Mouse (Mus musculus) heart, embryonic 15.5 days (tissue): Measurements from ENCODE around the gene Gins1. TPM values are rescaled to one million over a fixed set of nuclear protein-coding genes. Genes with fewer than 3 reads are reported as not detected.
A peak's percentile ranks its signal among the peaks of the same experiment; 100 is the strongest.

Source experiments
- ATAC-seq: fragments of 200-750 bp; cut with Nextera tagmentation; replicated peaks from 2 replicates; pipeline ENCODE4 v1.8.0; 2017; ENCODE audit warnings: low read depth, moderate TSS enrichment; ENCODE audit not compliant: insufficient number of reproducible peaks, insufficient read depth, low FRiP score
- H3K27ac ChIP-seq: fragments of 300-500 bp; sonication (generic); 2 replicates; pipeline ENCODE4 v1.5.1; 2015; ENCODE audit warnings: mild to moderate bottlenecking, inconsistent platforms
- H3K27me3 ChIP-seq: fragments of 300-500 bp; sonication (generic); 2 replicates; pipeline ENCODE4 v1.6.1; 2015; ENCODE audit warnings: inconsistent platforms
- H3K36me3 ChIP-seq: fragments of 300-500 bp; sonication (generic); 2 replicates; pipeline ENCODE4 v1.6.1; 2015; ENCODE audit warnings: mild to moderate bottlenecking, inconsistent platforms
- H3K4me1 ChIP-seq: fragments of 300-500 bp; sonication (generic); replicated peaks from 2 replicates; pipeline ENCODE4 v1.6.1; 2015; ENCODE audit warnings: inconsistent platforms
- H3K4me2 ChIP-seq: fragments of 300-500 bp; sonication (generic); 2 replicates; pipeline ENCODE4 v1.6.1; 2015; ENCODE audit warnings: inconsistent platforms, mild to moderate bottlenecking, moderate library complexity
- H3K4me3 ChIP-seq: fragments of 300-500 bp; sonication (generic); 2 replicates; pipeline ENCODE4 v1.5.1; 2015; ENCODE audit warnings: mild to moderate bottlenecking, inconsistent platforms
- H3K9ac ChIP-seq: fragments of 300-500 bp; sonication (generic); 2 replicates; pipeline ENCODE4 v1.6.1; 2015; ENCODE audit warnings: mild to moderate bottlenecking, inconsistent platforms
- H3K9me3 ChIP-seq: fragments of 300-500 bp; sonication (generic); replicated peaks from 2 replicates; pipeline ENCODE4 v1.6.1; 2016; ENCODE audit warnings: inconsistent platforms
- WGBS: fragments of 180-500 bp; shearing (Covaris S2); methylation state at CpG from one replicate; pipeline ENCODE4 v1.1.7; 2015; ENCODE audit warnings: mixed read lengths; 5-methylcytosine and 5-hydroxymethylcytosine counted together
- polyA plus RNA-seq: library from polyadenylated mRNA; unstranded; fragments of >200 nt; fragmentation: Nextera tagmentation; extraction: Ambion mirVana; gene quantifications from 2 replicates; pipeline ENCODE4 v1.2.1, GENCODE M21; 2015

The Gins1 gene
- polyA plus RNA-seq, result 21.8 and 23.5 TPM in 2 replicates

- WGBS, result 37% methylated on average over 9 of the region's 9 CpGs
- H3K27ac ChIP-seq, result peak within 1 kb of the TSS; percentile 94
- peak; percentile 32; the same call in 1 of the 2 replicates for ATAC-seq
Measured at GRCm38 (mm10) chr2:150904936-150905450, at the start of gene Gins1. Gene Gins1, plus strand, starts transcription at chr2:150905400.

GRCm38 (mm10) chr2:150858724-150859487 is 46.3 kb upstream of the Gins1 start:
- no peaks in the 10 kb centered on the region for H3K27me3 ChIP-seq
- H3K9me3 ChIP-seq, result no peaks in the 10 kb centered on the region
- no peaks in the 10 kb centered on the region for H3K36me3 ChIP-seq
- no peaks in the 10 kb centered on the region for H3K4me1 ChIP-seq
- H3K27ac ChIP-seq, result no peak overlapping the region
- no peak for ATAC-seq
- H3K4me2 ChIP-seq, result no peak overlapping the region
- no peak overlapping the region for H3K4me3 ChIP-seq
- WGBS, result 74% methylated on average over 9 of the region's 9 CpGs
- no peak overlapping the region for H3K9ac ChIP-seq

More at GRCm38 (mm10) chr2:150904936-150905450, at the start of gene Gins1:
- H3K4me2 ChIP-seq, result peak within 1 kb of the TSS; percentile 92
- H3K27me3 ChIP-seq, result no peaks in the 10 kb centered on the region
- peak within 1 kb of the TSS; percentile 93 for H3K9ac ChIP-seq
- peaks cover 11% of the 10 kb centered on the region for H3K4me1 ChIP-seq
- no peaks in the 10 kb centered on the region for H3K36me3 ChIP-seq
- no peaks in the 10 kb centered on the region for H3K9me3 ChIP-seq
- peak within 1 kb of the TSS; percentile 92 for H3K4me3 ChIP-seq

GRCm38 (mm10) chr2:150859709-150860470 is 45.3 kb upstream of the Gins1 start:
- Histone ChIP-seq H3K27ac (no peak overlapping the region), H3K4me1 (no peaks in the 10 kb centered on the region), H3K36me3 (no peaks in the 10 kb centered on the region), H3K9me3 (no peaks in the 10 kb centered on the region), H3K4me3 (no peak overlapping the region), H3K4me2 (no peak overlapping the region), H3K27me3 (no peaks in the 10 kb centered on the region), H3K9ac (no peak overlapping the region)
- 70% methylated on average over 11 of the region's 11 CpGs for WGBS
- ATAC-seq, result no peak

- Histone ChIP-seq H3K9me3 (no peaks in the 10 kb centered on the region), H3K27ac (no peak overlapping the region), H3K4me1 (no peaks in the 10 kb centered on the region), H3K4me2 (no peak overlapping the region), H3K27me3 (no peaks in the 10 kb centered on the region), H3K9ac (no peak overlapping the region), H3K4me3 (no peak overlapping the region), H3K36me3 (no peaks in the 10 kb centered on the region)
- ATAC-seq, result no peak
- 79% methylated on average over 2 of the region's 2 CpGs for WGBS
Measured at GRCm38 (mm10) chr2:150861128-150861527, 44.1 kb upstream of the Gins1 start.

GRCm38 (mm10) chr2:150867021-150867420 is 38.2 kb upstream of the Gins1 start:
- no peaks in the 10 kb centered on the region for H3K27me3 ChIP-seq
- no peaks in the 10 kb centered on the region for H3K36me3 ChIP-seq
- no peak overlapping the region for H3K4me2 ChIP-seq
- no peaks in the 10 kb centered on the region for H3K4me1 ChIP-seq
- no peak for ATAC-seq
- WGBS, result 96% methylated on average over 2 of the region's 2 CpGs
- no peak overlapping the region for H3K27ac ChIP-seq
- H3K4me3 ChIP-seq, result no peak overlapping the region
- H3K9me3 ChIP-seq, result no peaks in the 10 kb centered on the region
- no peak overlapping the region for H3K9ac ChIP-seq

- Histone ChIP-seq H3K9me3 (no peaks in the 10 kb centered on the region), H3K9ac (no peak overlapping the region), H3K27ac (no peak overlapping the region), H3K36me3 (no peaks in the 10 kb centered on the region), H3K4me1 (peaks cover 5% of the 10 kb centered on the region; the same call in 1 of the 2 replicates), H3K27me3 (no peaks in the 10 kb centered on the region), H3K4me2 (no peak overlapping the region), H3K4me3 (no peak overlapping the region)
- 79% methylated on average over 1 of the region's 1 CpGs for WGBS
- ATAC-seq, result no peak
Measured at GRCm38 (mm10) chr2:150869446-150869845, 35.8 kb upstream of the Gins1 start.

- Histone ChIP-seq H3K9me3 (no peaks in the 10 kb centered on the region), H3K4me2 (no peak overlapping the region), H3K27ac (no peak overlapping the region), H3K27me3 (no peaks in the 10 kb centered on the region), H3K9ac (no peak overlapping the region), H3K4me3 (no peak overlapping the region), H3K4me1 (peaks cover 5% of the 10 kb centered on the region; the same call in 1 of the 2 replicates), H3K36me3 (no peaks in the 10 kb centered on the region)
- ATAC-seq, result no peak
- WGBS, result 78% methylated on average over 1 of the region's 1 CpGs
Measured at GRCm38 (mm10) chr2:150874508-150874907, 30.7 kb upstream of the Gins1 start.

GRCm38 (mm10) chr2:150875226-150875625 is 30.0 kb upstream of the Gins1 start:
- peaks cover 5% of the 10 kb centered on the region; the same call in 1 of the 2 replicates for H3K4me1 ChIP-seq
- no peak for ATAC-seq
- H3K36me3 ChIP-seq, result no peaks in the 10 kb centered on the region
- H3K4me3 ChIP-seq, result no peak overlapping the region
- H3K4me2 ChIP-seq, result no peak overlapping the region
- H3K9ac ChIP-seq, result no peak overlapping the region
- 98% methylated on average over 1 of the region's 1 CpGs for WGBS
- H3K9me3 ChIP-seq, result no peaks in the 10 kb centered on the region
- no peak overlapping the region for H3K27ac ChIP-seq
- H3K27me3 ChIP-seq, result no peaks in the 10 kb centered on the region

GRCm38 (mm10) chr2:150877561-150877960 is 27.6 kb upstream of the Gins1 start:
- Histone ChIP-seq H3K4me3 (no peak overlapping the region), H3K4me1 (peaks cover 5% of the 10 kb centered on the region; the same call in 1 of the 2 replicates), H3K36me3 (no peaks in the 10 kb centered on the region), H3K4me2 (no peak overlapping the region), H3K9ac (no peak overlapping the region), H3K27ac (no peak overlapping the region), H3K27me3 (no peaks in the 10 kb centered on the region), H3K9me3 (no peaks in the 10 kb centered on the region)
- ATAC-seq, result no peak
- WGBS, result 92% methylated on average over 4 of the region's 4 CpGs

- H3K4me2 ChIP-seq, result no peak overlapping the region
- 86% methylated on average over 8 of the region's 8 CpGs for WGBS
- ATAC-seq, result no peak
Measured at GRCm38 (mm10) chr2:150884075-150884778, 21.0 kb upstream of the Gins1 start.

GRCm38 (mm10) chr2:150884779-150885110 is 20.5 kb upstream of the Gins1 start:
- Histone ChIP-seq H3K9ac (no peak overlapping the region), H3K27ac (no peak overlapping the region), H3K4me1 (no peaks in the 10 kb centered on the region; the same call in 1 of the 2 replicates), H3K36me3 (no peaks in the 10 kb centered on the region), H3K4me2 (no peak overlapping the region), H3K4me3 (no peak overlapping the region), H3K27me3 (no peaks in the 10 kb centered on the region), H3K9me3 (no peaks in the 10 kb centered on the region)
- 0 out of 2 replicates have a peak, but pooled peaks have one; percentile 31 for ATAC-seq
- WGBS, result 88% methylated on average over 1 of the region's 1 CpGs

More at GRCm38 (mm10) chr2:150884075-150884778, 21.0 kb upstream of the Gins1 start:
- Histone ChIP-seq H3K27me3 (no peaks in the 10 kb centered on the region), H3K4me3 (no peak overlapping the region), H3K27ac (no peak overlapping the region), H3K9me3 (no peaks in the 10 kb centered on the region), H3K9ac (no peak overlapping the region), H3K4me1 (no peaks in the 10 kb centered on the region; the same call in 1 of the 2 replicates), H3K36me3 (no peaks in the 10 kb centered on the region)
